8 mouse cellular contexts compared by ENCODE assay signal in genomic region chr19:3723904-3724303, GRCm38 (mm10). TPM values are rescaled to one million over a fixed set of nuclear protein-coding genes. Genes with fewer than 3 reads are reported as not detected.
DNase-seq lines count a peak whose midpoint lies in the region; ATAC-seq and TF ChIP-seq lines count a peak whose summit lies in the region.

No protein-coding gene starts in this region.

- DNase-seq in hindbrain, postnatal 0 days (ENCODE audit: low spot score), result peak; percentile 63
- DNase-seq in CD4-positive helper T cell, adult 2 months (ENCODE audit: low read depth, low spot score), result peak; percentile 57
- peak; percentile 84 for DNase-seq in R1 (ENCODE audit: low read depth, low spot score)
- peak; percentile 64 for DNase-seq in mesoderm, embryonic 11.5 days (ENCODE audit: low read depth, low spot score)
- DNase-seq in Muller cell, postnatal 12 days (ENCODE audit: inconsistent ontology term), result no peak
- no peak for DNase-seq in cerebellum, adult 8-10 months
- no peak for DNase-seq in gastrocnemius, adult 8-10 months (ENCODE audit: low spot score in 2 of 2)

- no peak overlapping the region for H3K4me2 ChIP-seq in hindbrain, postnatal 0 days (ENCODE audit: low read depth, low read length)
- H3K4me2 ChIP-seq in hindbrain, embryonic 16.5 days (ENCODE audit: low read length), result no peak overlapping the region

- no peaks in the 10 kb centered on the region for H3K9me3 ChIP-seq in hindbrain, postnatal 0 days (ENCODE audit: low read length)
- no peaks in the 10 kb centered on the region for H3K9me3 ChIP-seq in hindbrain, embryonic 16.5 days (ENCODE audit: control insufficient read depth, low read length)

- no peaks in the 10 kb centered on the region for H3K27me3 ChIP-seq in hindbrain, postnatal 0 days (ENCODE audit: insufficient read depth, low read length)
- H3K27me3 ChIP-seq in hindbrain, embryonic 16.5 days (replicated peaks; ENCODE audit: control insufficient read depth, insufficient read depth, low read length), result no peaks in the 10 kb centered on the region

- no peak overlapping the region for H3K9ac ChIP-seq in hindbrain, postnatal 0 days (replicated peaks; ENCODE audit: low read length)
- H3K9ac ChIP-seq in hindbrain, embryonic 16.5 days (ENCODE audit: low read depth, low read length), result no peak overlapping the region

- no peak overlapping the region for H3K27ac ChIP-seq in hindbrain, postnatal 0 days
- H3K27ac ChIP-seq in hindbrain, embryonic 16.5 days (ENCODE audit: low read depth, low read length), result no peak overlapping the region

- WGBS in hindbrain, postnatal 0 days, result 81% methylated on average over 4 of the region's 4 CpGs
- WGBS in hindbrain, embryonic 16.5 days, result 79% methylated on average over 4 of the region's 4 CpGs

- no peaks in the 10 kb centered on the region for H3K36me3 ChIP-seq in hindbrain, postnatal 0 days (ENCODE audit: insufficient read depth, low read length)
- no peaks in the 10 kb centered on the region for H3K36me3 ChIP-seq in hindbrain, embryonic 16.5 days (ENCODE audit: control insufficient read depth, insufficient read depth, low read length)

- TF ChIP-seq CTCF in hindbrain, postnatal 0 days (IDR thresholded peaks at IDR 0.05; ENCODE audit: low read depth), result peak; percentile 61

- H3K4me3 ChIP-seq in hindbrain, postnatal 0 days (ENCODE audit: low read length), result no peak overlapping the region
- H3K4me3 ChIP-seq in hindbrain, embryonic 16.5 days (ENCODE audit: low read length), result no peak overlapping the region

- no peak for ATAC-seq in hindbrain, postnatal 0 days
- ATAC-seq in hindbrain, embryonic 16.5 days, result no peak

- peaks cover 6% of the 10 kb centered on the region for H3K4me1 ChIP-seq in hindbrain, postnatal 0 days (ENCODE audit: insufficient read depth, low read length)
- H3K4me1 ChIP-seq in hindbrain, embryonic 16.5 days (ENCODE audit: control insufficient read depth, insufficient read depth, low read depth, low read length), result peaks cover 7% of the 10 kb centered on the region

RNA-seq across cellular contexts. Expression of gene 1810055G02Rik, which starts 15.8 kb away (rescaled TPM):
- 57.7 and 60.8 TPM in 2 replicates for total RNA-seq in hindbrain, postnatal 0 days (2014; rRNA removed)
- 33.3 and 37.2 TPM in 2 replicates for polyA plus RNA-seq in hindbrain, postnatal 0 days (2015; fragmentation: Nextera tagmentation; extraction: Ambion mirVana)
- polyA plus RNA-seq in hindbrain, embryonic 16.5 days (2015; fragmentation: Nextera tagmentation; extraction: Ambion mirVana), result 42.1 and 44.8 TPM in 2 replicates
- 1 to 10 TPM; 6.4 to 9.8 (median 7.9) TPM for total RNA-seq in gastrocnemius, adult 8-10 months (2022)

RNA-seq across cellular contexts. Expression of gene Lrp5, which starts 37.5 kb away (rescaled TPM):
- total RNA-seq in hindbrain, postnatal 0 days (2014; rRNA removed), result 16.4 and 17.6 TPM in 2 replicates
- polyA plus RNA-seq in hindbrain, postnatal 0 days (2015; fragmentation: Nextera tagmentation; extraction: Ambion mirVana), result 0.69 and 1.1 TPM in 2 replicates
- polyA plus RNA-seq in hindbrain, embryonic 16.5 days (2015; fragmentation: Nextera tagmentation; extraction: Ambion mirVana), result 1.3 and 1.5 TPM in 2 replicates
- 10 to 100 TPM; 18.5 to 23.0 (median 19.6) TPM for total RNA-seq in gastrocnemius, adult 8-10 months (2022)

RNA-seq across cellular contexts. Expression of gene Kmt5b, which starts 43.3 kb away (rescaled TPM):
- total RNA-seq in hindbrain, postnatal 0 days (2014; rRNA removed), result 43.5 and 54.8 TPM in 2 replicates
- 32.8 and 35.0 TPM in 2 replicates for polyA plus RNA-seq in hindbrain, postnatal 0 days (2015; fragmentation: Nextera tagmentation; extraction: Ambion mirVana)
- polyA plus RNA-seq in hindbrain, embryonic 16.5 days (2015; fragmentation: Nextera tagmentation; extraction: Ambion mirVana), result 32.4 and 41.3 TPM in 2 replicates
- total RNA-seq in gastrocnemius, adult 8-10 months (2022), result 10 to 100 TPM; 15.5 to 21.3 (median 18.6) TPM

Comparison
In these comparisons a context has a peak if more than half of its experiments do, and no peak if none do; other contexts are left out.
1. DNase-seq: peak in hindbrain, postnatal 0 days (single experiment), CD4-positive helper T cell, adult 2 months (single experiment), R1 (single experiment) and mesoderm, embryonic 11.5 days (single experiment); none in Muller cell, postnatal 12 days (single experiment), cerebellum, adult 8-10 months (single experiment) and gastrocnemius, adult 8-10 months (0 of 2).